Mouse (Mus musculus) gonadal fat pad, adult 2 months (tissue): ENCODE measurements at regions not wholly inside any gene's neighbourhood (a gene's known extent, or its start where the extent isn't known, plus 50 kb on each side); places are given as distances from the start of the nearest gene placed in this dataset.
A peak's percentile ranks its signal among the peaks of the same experiment; 100 is the strongest.

ENCODE experiments used
- DNase-seq: peaks from one replicate; pipeline ENCODE4 v3.0.0-alpha.2; 2012; ENCODE audit warnings: low read depth

DNA sequence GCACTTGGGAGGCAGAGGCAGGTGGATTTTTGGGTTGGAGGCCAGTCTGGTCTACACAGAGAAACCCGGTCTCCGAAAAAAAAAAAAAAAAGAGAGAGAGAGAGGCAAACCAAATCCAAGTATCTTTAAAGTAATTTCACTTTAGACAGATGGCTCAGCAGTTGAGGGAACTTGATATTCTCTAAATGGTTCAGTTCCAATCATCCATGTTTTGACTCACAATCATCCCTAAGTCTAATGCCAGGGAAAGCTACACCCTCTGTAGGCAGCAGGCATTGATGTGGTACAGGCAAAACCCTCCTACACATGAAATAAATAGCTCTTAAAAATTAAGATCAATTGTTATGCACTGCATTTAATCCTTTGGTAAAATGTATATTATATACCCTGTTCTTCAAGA lies 248.8 kb upstream of the Gm5152 start:
- DNase-seq, result no peak

DNA sequence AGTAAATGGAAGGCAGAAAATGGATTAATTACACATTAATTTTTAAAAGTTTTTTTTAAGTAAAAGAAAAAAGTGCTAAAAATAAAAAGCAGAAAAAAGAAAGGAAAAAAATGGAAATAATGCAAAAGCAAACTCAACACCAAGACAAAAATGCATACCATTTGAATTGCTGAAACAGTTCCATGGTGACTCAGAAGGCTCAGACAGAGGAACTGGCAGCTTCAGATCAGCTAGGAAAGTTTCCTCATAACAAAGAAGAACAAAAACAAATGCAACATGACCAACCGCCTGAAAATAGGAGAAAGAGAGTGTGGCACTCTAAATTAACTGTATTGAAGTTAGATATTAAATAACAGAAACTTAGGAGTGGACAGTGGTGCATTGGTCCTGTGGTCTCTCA lies 231.7 kb upstream of the Gm5152 start:
- no peak for DNase-seq

DNA sequence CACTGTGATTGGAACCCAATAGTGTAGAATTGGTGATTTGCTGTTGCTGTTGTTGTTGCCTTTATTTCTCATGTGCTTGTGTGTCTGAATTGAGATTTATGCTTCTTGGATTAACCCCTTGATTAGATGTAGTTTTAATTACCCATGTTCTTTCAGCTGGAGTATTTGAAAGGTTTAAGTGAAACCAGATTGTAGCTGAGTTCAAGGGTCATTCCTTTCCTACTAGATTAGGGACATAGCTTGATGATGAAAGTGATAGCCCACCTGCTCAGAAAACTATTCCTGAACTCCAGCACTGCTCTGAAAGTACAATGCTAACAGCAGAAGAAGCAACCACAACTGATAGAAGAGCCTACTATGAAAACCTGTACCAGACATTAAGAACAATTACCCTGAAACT lies 231.1 kb upstream of the Gm5152 start:
- no peak for DNase-seq

DNA sequence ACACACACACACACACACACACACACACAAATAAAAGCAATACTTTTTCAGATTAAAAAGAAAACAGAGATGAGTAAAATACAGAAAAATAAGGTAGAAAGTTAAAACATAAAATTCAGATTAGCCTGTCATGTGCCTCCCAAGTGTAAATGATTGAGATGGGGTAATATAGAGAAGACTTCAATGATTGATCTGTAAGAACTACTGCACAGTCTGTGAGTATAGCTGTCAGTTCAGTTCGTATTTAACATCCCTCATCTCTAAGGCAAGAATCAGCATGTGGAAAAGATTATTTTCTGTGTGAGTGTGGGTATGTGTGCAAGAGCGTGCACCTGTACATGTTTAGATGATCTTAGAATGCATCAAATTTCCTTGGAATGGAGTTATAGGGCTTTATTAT lies 200.3 kb upstream of the Gm5152 start:
- DNase-seq, result no peak

DNA sequence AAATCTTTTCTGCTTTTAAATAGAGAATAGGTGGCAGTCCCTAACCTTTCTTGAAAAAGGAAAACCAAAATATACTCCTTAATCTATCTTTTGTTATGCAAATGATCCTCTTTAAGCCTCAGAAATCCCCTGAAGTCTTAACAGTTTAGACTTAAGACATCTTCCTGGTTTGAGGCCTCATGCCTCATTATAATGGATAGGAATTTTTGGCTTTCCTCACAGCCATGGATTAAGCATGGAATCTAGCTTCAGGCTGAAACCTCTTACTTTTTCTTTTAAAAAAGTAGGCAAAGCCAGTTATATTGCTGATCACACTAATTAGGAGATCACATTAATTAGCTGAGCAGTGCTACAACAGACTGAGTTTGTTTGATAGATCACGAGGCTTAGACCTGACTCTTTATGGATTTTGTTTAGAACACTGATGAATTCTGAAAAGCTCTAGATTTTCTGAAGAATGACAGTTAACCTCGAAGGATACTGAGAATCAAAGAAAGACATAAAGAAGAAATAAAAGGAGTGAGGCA lies 171.4 kb upstream of the Gm5152 start:
- no peak for DNase-seq

DNA sequence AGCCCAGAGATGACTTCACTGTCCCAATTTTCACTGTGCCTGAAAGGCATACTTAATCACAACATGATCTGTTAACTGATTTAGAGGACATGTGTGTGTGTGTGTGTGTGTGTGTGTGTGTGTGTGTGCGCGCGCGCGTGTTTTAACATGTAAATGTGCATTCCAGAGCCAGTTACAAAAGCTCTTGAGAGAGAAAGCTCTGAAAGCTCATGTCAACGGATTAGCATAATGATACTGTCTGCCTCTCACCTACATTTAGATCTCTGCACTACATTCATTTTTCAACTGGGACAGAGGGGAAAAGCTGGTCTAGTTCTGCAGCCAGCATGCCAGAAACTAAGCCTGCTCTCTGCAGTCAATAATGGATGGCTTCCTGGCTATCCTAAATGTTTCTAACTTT lies 170.6 kb upstream of the Gm5152 start:
- peak; percentile 3 for DNase-seq

DNA sequence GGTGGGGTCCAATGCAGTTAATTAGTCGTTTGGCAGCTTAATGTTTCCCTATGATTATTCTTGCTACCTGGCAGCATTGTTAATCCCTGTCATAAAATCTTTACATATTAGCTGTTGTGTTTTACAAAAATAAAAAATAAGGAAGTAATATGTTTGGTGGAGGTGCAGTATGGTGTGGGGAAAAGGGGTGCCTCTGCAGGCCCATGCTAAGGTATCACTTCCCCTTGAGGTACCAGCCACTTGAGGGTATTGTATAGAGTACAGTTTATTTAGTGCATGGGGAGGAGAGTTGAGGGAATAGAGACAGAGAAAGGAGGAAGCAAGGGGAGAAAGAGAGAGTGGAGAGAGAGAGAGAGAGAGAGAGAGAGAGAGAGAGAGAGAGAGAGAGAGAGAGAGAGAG lies 167.7 kb upstream of the Gm5152 start:
- DNase-seq, result no peak

DNA sequence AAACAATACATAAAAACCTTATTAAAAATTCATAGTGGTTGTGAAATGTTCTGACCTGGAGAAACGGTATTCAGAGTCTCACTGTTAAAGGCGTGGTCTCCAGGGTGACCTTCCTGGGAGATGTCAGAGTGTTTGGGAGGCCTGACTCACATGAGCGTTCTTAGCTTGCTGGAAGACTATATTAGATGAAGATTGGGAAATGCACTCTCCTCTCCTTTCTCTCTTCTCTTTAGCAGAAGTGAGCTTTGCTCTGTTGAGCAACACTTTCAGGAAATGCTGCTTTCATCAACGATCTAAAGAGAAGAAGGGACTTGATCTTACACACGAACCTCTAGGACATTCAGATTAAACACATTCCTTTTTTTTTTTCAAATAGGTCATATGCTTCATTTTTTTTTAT lies 147.2 kb upstream of the Gm5152 start:
- no peak for DNase-seq

DNA sequence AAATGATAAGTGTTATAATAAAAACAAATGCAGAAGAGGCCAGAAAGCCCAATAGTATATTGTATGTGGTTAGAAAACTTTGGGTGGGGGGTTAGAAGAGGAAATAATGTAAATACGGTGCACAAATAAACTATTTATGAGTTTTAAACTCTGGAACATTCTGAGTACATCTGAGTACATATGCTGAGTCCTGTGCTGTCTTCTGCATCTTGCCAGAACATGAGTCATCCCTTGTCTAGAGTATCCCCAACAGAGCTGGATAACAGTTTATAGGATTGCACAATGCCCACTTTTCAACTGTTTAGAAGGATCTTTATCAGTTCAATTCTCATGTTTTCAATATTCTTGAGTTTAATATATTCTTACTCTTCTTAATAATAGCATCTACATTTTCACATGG lies 142.7 kb upstream of the Gm5152 start:
- DNase-seq, result no peak

DNA sequence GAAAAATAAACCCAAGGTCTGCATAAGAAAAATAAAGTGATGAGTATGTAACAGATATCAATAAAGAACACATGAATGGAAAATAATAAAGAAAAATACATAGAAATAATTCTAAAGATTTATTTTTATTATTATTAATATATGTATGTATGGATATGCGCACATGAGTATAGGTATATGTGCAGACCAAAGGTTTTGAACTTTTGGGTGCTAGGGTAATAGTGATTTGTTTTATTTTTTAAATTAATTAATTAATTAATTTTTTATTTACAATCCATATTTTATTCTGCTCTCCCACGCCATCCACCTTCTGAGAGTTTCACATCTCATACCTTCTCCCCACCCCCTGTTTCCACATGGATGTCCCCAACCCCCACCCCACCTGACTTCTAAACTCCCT lies 105.8 kb upstream of the Gm5152 start:
- no peak for DNase-seq

DNA sequence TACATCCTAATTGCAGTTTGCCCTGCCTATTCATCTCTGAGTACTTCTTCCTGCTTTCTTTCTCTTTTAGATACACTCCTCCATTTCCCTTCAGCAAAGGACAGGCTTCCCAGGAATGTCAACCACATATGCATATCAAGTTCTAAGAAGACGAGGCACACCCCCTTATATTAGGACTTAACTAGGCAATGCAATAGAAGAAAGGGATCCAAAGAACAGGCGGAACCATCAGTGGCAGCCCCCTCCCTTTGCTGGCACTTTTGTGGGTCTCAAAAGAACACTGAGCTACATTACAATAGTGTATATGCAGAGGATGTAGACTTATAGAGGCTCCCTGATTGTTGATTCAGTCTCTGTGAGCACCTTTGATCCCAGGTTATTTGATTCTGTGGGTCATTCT lies 74.3 kb upstream of the Gm5152 start:
- DNase-seq, result no peak
